Mouse (Mus musculus): ENCODE data around the gene C130050O18Rik.

Gene C130050O18Rik

DNA sequence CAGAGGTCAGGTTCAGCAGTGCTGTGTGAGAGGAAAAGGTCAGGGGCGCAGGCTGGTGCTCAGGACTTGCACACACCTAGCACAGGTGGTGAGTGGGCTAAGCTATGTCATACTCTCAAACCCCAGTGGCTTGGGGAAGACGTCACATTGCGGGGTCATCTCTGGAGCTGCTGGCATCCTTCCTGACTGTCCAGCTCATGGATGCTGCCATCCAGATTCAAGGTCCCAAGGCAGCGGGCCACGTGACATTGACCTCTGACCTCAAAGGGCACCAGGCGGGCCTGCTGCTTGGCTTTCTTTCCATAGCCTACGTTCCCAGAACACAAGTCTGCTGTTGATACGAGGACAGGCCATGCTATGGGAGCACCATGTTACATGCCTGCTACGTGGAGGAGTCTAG, 21.9 kb downstream of the C130050O18Rik start:
- no peak for DNase-seq (ENCODE audit: low spot score)

DNA sequence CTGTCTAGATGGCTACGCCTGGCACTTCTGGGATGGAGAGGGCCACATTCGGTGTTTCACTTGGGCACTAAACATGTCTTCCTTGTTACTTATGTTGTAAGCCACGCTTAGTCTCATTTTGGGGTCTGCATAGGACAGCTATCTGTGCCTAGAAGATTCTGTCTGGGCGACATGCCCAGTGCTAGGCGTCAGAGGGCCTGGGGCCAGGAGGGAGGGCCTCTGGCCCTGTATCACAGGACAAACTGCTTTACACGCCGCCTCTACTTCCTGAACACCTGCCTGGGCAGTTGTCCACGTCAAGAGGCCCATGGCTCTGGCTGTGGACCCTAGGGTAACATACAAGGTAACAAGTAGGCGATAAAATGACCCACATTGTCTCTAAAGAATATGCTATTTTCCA, 22.9 kb downstream of the C130050O18Rik start:
- DNase-seq (ENCODE audit: low spot score), result no peak

DNA sequence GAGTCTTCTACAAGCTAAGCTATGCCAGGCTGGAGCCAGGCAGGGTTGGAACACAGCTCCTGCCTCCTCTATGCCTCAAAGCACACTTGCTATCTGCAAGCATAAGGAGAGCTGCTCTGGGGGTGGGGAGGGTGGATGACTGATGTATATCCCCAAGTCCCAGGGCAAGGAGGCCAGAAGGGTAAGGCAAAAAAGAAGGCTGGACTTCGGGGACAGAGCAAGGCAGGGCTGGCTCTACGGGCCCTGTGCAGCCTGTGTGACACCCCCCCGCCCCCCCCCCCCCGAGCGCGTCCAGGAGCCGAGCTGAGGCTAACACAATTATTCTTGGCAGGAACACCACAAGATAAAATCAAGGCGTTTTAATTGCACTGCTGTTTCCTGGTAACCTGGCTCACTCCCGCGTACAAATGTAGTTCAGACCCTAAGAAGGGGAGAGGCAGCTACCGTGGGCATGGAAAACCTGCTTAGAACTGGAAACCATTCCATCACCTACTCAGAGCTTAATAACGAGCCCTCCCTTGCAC, 24.8 kb downstream of the C130050O18Rik start:
- DNase-seq (ENCODE audit: low spot score), result no peak

DNA sequence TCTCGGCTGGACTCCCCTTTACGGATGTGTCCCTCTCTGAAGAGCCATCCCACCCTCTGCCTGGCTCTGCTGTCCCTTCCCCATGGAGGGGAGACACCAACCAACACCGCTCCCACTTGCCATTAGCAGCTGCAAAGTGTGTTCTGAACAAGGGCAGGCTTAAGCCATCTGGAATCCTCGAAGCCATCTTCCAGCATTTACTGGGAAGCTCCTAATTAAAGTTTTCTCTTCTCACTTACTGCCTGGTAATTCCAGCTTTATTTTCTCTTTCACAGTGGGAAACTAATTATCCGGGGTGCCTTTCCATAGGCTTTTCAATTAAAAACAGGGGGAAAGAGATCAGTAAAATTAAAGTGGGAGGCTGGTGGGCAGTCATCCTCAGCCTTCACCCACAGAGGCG, 27.3 kb downstream of the C130050O18Rik start:
- no peak for DNase-seq (ENCODE audit: low spot score)

DNA sequence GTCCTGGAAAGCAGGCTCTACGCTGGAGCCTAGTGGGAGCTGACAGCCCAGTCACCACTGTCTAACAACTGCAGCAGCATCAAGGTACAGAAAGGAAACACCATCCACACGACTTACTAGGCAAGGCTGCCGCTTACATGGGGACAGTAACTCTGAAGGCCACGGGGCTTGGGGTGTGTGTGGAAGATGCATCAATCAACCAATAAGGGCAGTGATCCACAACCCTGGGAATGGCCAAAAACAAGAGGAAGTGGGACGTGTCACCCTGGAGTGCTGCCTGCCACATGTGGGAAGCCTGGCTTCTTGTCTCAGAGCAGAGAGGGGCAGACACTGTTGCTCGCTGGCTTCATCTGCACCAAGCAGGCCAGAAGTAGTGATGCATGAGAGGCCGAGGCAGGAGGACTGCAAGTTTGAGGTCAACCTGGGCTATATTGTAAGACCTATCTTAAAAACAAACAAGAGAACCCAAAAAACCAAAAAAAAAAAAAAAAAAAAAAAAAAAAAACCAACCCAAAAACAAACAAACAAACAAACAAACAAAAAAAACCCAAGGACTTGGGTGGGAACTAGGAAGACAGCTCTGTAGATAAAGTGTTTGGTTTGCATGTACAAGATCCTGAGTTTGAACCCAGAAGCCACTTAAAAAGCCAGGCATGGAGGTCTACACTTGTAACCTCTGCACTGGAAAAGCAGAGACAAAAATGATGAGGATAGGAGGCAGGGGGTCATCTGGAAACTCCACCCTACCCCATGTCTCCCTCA, 27.8 kb downstream of the C130050O18Rik start:
- no peak for DNase-seq (ENCODE audit: low spot score)

DNA sequence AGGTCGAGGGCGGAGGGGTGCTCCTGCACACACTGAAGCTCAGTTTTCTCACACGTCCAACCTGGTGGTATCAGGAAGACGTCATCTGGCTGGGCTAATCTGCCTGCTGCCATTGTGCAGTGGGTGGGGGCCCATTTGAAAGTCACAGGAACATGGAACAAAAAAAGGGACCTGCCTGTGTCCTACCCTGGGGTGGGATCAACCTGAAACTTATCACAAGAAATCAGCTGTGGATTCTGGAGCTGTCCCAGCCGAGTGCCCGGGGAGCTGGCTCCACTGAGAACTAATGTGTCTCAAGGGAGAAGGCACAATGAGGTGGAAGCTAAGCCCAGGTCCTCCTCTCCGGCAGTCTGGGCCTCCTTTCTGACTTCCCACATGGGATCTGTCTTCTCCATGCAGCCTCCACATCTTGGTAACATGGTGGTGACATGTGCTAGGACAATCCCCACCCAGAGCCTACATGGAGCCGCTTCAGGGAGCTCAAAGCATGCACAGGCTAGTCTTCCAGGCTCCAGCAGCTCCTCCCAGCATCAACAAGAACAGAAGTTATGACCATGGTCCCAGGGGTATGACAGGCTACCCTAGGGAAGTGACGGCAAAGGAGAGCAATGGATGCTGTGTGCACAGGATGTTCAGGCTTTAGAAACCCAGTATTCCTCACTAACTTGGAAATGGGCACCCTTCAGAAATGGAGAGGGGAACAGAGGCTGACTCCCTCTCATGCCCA, 28.9 kb downstream of the C130050O18Rik start:
- no peak for DNase-seq (ENCODE audit: low spot score)

DNA sequence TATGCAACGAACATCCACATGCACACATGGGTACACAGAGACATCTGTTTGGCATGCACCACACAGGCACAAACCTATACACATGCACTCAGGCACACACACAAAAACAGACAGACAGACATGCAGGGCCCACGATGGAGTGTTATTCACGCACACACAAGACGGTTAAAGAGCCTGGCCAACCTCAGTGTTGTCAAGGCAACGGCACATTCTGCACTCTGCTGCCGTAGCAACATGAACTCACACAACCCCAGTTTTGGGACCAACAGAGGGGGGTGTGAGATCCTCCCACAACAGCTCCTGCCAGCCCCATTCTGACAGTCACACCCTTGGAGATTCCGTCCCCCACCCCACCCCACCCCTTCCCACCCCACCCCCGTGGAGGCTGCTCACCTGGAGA, 29.9 kb downstream of the C130050O18Rik start:
- DNase-seq (ENCODE audit: low spot score), result no peak

DNA sequence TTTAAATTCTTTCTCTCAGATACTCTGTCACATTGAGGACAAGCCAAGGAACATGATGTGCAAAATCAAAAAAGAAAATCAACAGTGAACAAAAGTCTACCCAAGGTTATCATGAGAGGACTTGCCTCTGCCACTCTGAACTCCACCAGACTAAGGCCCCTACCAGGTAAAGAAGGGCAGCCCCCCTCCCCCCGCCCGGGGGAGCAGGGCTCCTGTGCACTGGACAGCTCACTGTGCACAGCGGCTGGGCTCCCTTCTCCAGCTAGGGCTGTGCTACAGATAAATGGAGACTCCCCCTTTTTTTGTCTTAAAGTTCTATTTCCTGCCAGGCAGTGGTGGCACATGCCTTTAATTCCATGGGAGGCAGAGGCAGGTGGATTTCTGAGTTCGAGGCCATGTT, 32.7 kb downstream of the C130050O18Rik start:
- no peak for DNase-seq (ENCODE audit: low spot score)

DNA sequence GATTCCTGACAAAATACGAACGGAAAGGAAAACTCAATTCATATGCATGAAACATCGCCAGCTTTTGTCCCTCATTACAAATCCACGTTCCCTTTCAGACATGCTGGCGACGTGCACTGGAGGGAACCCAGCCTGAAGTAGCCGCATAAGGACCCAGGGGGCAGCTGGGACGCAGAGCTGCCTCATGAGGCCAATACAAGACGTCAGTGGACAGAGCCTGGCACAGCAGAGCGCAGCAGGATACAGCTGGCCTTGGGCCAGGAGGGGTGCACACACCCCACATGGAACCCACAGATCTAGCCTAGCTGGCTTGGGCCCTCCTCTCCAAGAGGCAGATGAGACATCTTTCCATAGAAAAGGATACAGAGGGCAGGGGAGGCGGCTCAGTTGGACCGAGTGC, 33.4 kb downstream of the C130050O18Rik start:
- no peak for DNase-seq (ENCODE audit: low spot score)

DNA sequence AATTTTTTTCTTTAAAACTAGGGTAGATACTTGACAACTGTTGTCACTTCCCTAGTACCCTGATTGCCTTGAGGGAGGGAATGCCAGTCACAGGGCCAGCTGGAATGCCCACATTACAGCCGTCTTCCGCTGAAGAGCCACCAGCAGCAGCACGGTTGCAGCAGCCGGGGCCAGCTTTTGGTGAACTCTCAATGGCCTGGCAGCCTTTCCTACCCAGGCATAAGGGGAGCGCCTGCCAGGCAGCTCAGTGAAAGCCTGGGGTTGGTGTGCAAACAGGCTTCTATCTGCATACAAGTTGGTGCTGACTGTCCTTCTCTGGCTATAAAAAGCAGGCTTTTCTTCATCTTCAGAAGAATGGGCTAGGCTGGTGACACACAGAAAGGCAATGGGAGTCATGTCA, 35.4 kb downstream of the C130050O18Rik start:
- DNase-seq (ENCODE audit: low spot score), result no peak

DNA sequence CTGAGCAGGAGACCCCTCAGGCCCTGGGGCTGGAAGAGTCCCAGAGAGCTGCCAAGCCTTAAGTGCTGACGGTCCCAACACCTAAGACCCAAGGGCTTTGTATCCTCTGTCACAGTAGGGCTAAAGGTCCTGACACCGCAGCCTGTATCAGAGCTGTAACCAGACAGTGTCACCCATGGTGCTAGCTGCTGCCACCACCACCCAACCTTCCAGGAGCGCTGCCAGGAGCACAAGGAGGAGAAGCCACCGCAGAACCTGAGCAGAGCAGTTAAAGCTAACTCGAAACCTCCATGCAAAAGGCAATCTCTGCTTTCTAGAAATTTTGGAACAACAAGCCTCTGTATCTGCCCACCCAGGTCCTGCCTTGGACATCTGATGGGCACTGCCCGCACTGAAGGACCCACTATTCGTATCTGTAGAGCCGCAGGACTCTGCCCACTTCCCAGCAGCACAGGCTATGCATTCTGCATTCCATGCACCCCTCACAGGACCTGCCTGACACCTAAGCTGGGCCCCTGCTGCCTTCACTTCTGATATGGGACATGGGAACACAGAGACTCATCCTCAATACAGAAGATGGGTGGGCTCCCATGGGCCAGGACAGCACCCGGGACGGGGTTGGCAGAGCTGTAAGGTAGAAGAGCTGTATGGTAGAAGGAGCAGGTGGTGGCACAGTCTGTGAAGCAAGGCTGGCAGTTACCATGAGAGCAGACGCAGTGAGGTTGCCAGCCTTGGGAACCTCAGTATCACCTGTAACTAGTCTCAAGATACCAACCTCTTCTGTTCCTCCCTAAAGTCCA, 36.0 kb downstream of the C130050O18Rik start:
- DNase-seq (ENCODE audit: low spot score), result no peak

DNA sequence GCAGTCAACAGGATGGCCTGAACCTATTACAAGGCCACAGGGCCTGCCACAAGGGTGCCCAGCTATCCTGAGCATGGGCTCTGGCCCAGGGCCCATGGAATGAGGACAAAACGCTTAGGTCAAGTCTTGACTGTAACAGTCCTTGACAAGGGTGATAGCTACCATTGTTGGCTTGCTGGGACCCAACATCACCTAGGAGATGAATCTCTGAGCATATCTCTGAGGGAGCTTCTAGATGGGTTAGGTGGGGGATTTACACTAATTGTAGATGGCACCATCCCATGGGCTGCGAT, 36.6 kb downstream of the C130050O18Rik start:
- DNase-seq (ENCODE audit: low spot score), result no peak

DNA sequence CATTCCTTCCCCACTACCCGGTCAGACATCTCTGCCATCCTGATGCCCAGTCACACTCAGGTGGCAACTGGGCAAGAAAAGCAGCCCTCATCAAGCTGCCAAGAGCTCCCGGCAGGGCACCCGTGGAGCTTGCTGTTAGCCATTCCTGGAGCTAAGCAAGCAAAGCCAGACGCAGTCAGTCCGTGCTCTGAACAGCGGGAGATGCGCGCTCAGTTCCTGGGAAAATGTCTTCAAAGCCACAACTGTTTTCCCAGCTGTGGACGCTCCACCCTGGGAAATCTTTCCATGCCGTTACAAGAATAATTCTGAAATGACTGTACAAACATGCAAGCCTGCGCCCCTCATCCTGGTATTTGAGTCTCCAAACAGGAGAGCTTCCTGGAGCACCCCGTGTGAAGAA, 37.3 kb downstream of the C130050O18Rik start:
- no peak for DNase-seq (ENCODE audit: low spot score)

DNA sequence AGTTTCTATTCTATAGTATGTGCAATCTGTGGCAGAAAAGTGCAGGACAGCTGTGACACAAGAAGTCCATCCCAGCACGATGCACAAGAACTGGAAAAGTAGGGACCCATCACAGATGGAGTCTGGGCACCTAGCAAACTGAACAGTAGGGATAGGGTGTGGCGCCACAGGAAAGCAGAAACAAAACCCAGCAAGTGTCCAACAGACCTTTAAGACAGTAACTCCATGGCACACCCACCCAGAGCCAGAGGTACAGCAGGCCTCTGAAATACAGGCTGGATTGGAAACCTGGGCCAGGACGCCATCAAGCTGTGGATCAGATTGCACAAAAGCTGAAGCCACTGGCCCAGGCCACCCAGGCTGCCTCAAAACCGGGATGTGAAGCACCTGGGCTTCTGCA, 37.9 kb downstream of the C130050O18Rik start:
- DNase-seq (ENCODE audit: low spot score), result no peak

DNA sequence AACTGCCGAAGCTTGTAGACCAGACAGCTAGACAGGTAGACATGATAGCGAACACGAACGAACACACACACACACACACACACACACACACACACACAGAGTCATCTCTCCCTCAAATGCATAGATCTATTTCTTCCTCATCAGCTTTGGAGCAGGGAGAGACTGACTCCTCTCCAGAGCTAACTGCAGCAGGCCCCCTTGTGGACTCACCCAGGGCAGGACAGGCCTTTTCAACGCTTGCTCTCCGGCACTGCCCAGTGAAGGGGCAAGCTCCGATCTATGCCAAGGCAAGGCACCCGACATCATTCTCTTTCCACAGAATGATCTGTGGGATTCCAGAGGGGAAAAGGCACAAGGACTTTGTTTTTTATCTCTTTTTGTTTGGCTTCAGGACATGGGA, 40.2 kb downstream of the C130050O18Rik start:
- peak; percentile 35 for DNase-seq (ENCODE audit: low spot score)

DNA sequence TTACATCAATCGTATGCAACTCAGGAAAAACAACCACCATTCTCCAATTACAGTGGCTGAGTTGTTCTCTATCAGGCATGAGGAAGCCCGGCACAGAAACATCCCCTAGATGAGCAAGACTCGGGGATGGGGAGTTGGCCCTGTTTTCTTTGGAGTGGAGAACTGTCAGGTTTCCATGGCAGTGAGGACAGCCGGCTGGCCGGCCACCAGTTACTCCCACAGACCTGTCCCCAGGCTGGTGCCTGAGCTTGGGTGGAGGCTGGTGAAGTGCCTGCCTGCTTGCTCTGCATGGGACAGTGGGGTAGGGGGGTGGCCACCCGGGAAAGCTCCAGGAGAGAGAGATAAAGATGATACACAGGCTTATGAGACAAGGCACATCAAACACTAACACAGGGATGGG, 42.9 kb downstream of the C130050O18Rik start:
- no peak for DNase-seq (ENCODE audit: low spot score)

DNA sequence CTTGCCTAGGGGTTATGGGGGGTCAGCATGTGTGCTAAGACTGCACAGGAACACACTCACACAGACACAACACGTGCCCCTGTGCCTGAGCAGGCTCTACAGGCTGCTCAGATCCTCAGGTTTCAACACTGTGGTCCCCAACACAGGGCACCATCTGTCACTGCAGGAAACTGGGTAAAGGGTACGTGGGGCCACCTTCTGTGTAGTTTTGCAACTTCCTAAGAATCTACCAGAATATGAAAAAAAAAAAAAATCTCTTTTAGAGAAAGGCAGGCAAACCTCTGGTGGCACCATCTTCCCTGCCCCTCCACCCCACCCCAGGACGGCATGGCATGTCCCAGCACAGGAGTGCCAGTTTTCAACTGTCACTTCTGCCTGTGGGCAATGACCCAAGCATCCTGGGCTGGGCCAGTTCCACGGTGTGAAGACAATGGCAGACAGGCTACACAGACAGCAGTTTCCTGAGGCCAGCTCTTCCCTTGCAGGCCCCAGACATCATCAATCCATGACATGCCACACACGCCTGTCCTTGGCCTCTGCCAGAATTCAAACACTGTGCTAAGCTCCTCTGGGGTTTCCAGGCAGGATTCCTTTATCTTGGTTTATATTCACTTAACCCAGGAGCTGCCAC, 44.2 kb downstream of the C130050O18Rik start:
- DNase-seq (ENCODE audit: low spot score), result no peak

DNA sequence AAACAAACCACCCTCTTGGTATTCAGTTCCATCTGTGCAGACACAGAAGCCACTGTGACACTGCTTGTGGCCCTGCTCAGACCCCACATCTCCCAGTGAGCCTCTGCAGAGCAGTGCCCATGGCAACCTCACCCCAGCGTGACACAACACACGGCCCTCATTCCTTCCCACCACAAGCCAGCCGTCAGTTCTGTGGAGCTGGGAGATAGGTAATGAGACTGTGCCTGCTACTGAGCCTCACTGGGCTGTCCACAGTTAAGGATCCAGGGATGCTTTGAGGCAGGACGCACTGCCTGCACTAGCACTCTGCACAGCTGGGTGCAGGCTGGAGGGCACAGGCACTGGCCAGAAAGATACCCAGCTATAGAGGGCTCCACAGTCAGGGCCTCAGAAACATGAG, 44.8 kb downstream of the C130050O18Rik start:
- no peak for DNase-seq (ENCODE audit: low spot score)

DNA sequence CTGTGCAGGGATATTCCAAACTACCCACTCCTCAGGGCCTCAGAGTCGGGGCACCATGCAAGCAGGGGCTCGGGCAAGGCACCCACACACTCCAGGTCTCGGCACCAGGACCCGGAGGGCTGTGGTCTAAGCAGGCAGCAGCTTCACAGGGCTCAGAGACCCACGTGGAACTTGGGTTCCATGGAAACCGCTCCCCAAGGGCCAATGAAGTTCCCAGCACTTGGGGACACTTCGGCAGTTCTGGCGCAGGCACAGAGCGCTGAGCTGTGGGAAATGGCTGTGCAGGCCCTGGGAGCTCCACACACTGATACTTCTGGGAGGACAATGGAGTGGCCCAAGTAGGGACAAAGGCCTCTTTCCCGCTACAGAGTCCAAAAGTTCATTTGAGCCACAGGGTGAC, 48.0 kb downstream of the C130050O18Rik start:
- DNase-seq (ENCODE audit: low spot score), result no peak

DNA sequence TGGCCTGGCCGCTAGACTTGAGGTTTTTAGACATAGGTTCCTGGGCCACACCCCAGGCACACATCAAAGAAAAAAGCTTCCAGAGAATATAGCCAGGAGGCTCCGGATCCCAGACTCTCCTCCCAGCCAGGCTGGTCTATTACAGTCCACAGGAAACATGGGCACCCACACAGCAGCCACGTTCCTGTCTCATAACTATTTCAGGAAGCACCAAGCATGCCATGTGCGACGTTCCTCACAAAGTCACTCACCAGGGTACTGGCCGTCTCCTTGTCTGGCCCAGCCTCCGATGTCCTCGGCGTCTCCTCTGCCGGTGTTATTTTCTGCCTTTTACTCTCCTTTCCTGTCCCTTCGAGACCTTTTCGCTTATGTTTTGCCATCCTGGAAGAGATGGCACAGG, 50.1 kb downstream of the C130050O18Rik start:
- no peak for DNase-seq (ENCODE audit: low spot score)

DNA sequence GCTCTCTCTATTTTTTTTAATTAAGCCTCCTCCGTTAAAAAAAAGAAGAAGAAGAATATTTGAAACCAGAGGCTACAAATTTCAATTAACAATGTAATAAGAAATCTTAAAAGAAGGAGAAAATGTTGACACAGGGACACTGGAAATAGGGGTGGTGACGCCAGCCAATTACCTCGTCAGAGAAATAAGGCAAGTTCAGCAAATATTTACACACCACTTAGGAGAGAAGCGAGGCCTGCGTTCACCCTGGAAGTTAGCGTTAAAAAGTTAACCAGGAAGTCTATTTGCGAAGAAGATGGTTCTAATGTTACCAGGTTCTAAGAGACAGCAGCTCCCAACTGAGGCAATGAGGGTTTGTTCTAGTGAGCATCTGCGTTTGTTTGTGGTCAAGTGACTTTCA, 52.2 kb downstream of the C130050O18Rik start:
- no peak for DNase-seq (ENCODE audit: low spot score)

DNA sequence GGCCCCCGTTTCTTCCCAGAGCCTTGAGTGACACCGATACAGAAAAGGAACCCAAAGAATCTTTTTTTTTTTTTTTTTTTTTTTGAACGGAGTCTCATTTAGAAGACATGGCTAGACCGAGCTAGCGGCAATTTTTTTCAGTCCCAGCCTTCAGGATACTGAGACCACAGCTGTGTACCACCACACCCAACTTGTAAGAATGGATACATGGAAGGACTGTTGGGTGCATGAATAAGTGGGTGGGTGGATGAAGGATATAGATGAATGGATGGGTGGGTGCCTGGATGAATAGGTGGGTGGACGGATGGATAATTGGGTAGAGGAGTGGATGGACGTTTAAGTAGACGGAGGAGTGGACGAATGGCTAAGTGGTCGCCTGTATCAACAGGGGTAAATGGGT, 54.9 kb downstream of the C130050O18Rik start:
- no peak for DNase-seq (ENCODE audit: low spot score)
